Mouse (Mus musculus) hindbrain, embryonic 14.5 days (tissue): ENCODE results near the gene Olfr811. TPM values are rescaled to one million over a fixed set of nuclear protein-coding genes. Genes with fewer than 3 reads are reported as not detected.

ENCODE experiments used
- polyA plus RNA-seq: library from polyadenylated mRNA; unstranded; fragments of >200 nt; fragmentation: Nextera tagmentation; extraction: Ambion mirVana; gene quantifications from 2 replicates; pipeline ENCODE4 v1.2.1, GENCODE M21; 2014

Olfr811 gene
- polyA plus RNA-seq, 1 experiment from 2014 or later = not detected

Other genes starting within 250 kb of the Olfr811 start
- gene Olfr794, start 236.7 kb downstream of the Olfr811 start, polyA plus RNA-seq = not detected in 2 replicates
- not detected in 2 replicates for gene Olfr796, start 191.8 kb downstream of the Olfr811 start, polyA plus RNA-seq
- gene Olfr798, start 176.5 kb downstream of the Olfr811 start, polyA plus RNA-seq = not detected in 2 replicates
- gene Olfr799, start 166.9 kb downstream of the Olfr811 start, polyA plus RNA-seq = not detected in 2 replicates
- gene Olfr800, start 146.7 kb downstream of the Olfr811 start, polyA plus RNA-seq = not detected in 2 replicates
- not detected in 2 replicates for gene Olfr801, start 130.5 kb downstream of the Olfr811 start, polyA plus RNA-seq
- 0.05 TPM in 1 of 2 replicates, not detected in the other for gene Olfr802, start 116.2 kb downstream of the Olfr811 start, polyA plus RNA-seq
- not detected in 2 replicates for gene Olfr803, start 110.1 kb downstream of the Olfr811 start, polyA plus RNA-seq
- not detected in 2 replicates for gene Olfr804, start 101.2 kb downstream of the Olfr811 start, polyA plus RNA-seq
- gene Olfr805, start 75.0 kb downstream of the Olfr811 start, polyA plus RNA-seq = not detected in 2 replicates
- not detected in 2 replicates for gene Olfr806, start 62.5 kb downstream of the Olfr811 start, polyA plus RNA-seq
- gene Olfr807, start 46.6 kb downstream of the Olfr811 start, polyA plus RNA-seq = not detected in 2 replicates
- not detected in 2 replicates for gene Olfr808, start 38.9 kb downstream of the Olfr811 start, polyA plus RNA-seq
- gene Olfr809, start 29.8 kb downstream of the Olfr811 start, polyA plus RNA-seq = not detected in 2 replicates
- not detected in 2 replicates for gene Olfr810, start 9.5 kb downstream of the Olfr811 start, polyA plus RNA-seq
- gene Olfr812, start 41.7 kb upstream of the Olfr811 start, polyA plus RNA-seq = not detected in 2 replicates
- not detected in 2 replicates for gene Olfr813, start 51.0 kb upstream of the Olfr811 start, polyA plus RNA-seq
- not detected in 2 replicates for gene Olfr814, start 75.5 kb upstream of the Olfr811 start, polyA plus RNA-seq
- not detected in 2 replicates for gene Olfr815, start 101.5 kb upstream of the Olfr811 start, polyA plus RNA-seq
- not detected in 2 replicates for gene Olfr816, start 111.2 kb upstream of the Olfr811 start, polyA plus RNA-seq
- not detected in 2 replicates for gene Olfr818, start 144.7 kb upstream of the Olfr811 start, polyA plus RNA-seq
- not detected in 2 replicates for gene Olfr819, start 162.9 kb upstream of the Olfr811 start, polyA plus RNA-seq
- gene Olfr247, start 171.7 kb upstream of the Olfr811 start, polyA plus RNA-seq = not detected in 2 replicates
- gene Gm10310, start 180.7 kb upstream of the Olfr811 start, polyA plus RNA-seq = not detected in 2 replicates
- gene Olfr820, start 208.2 kb upstream of the Olfr811 start, polyA plus RNA-seq = not detected in 2 replicates
- gene Olfr821, start 226.0 kb upstream of the Olfr811 start, polyA plus RNA-seq = not detected in 2 replicates